Mouse (Mus musculus): ENCODE data around the gene Specc1.

The Specc1 gene

DNA sequence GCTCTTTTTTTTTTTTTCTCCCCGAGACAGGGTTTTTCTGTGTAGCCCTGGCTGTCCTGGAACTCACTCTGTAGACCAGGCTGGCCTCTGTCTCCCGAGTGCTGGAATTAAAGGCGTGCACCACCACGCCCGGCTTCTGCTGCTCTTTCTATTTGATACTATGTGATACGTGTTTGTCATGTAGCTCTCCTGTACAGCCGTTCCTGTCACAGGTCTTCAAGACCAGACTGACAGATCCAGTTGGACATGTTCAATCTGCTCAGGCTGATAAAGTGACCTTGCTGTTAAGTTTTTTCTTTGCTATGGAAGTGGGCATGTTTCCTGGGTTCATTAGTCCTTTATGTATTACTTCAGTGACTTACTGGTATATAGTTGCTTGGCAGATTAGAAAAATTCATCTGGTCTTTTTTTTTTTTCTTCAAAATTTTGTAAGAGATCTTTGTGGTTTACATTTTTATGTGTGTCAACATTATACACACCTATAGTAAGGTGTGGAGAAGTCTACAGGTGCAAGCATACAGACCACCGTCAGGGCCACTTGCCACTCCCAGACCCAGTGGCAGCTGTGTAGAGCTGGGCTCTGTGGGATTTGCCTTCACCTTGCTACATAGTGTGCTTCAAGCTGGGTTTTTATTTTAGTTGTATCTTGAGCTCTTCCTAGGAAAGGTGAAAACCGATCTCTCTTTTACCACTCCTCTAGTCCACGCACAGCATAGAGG is 221.0 kb downstream of the Specc1 start:
- 93% methylated on average over 10 of the region's 10 CpGs for WGBS

DNA sequence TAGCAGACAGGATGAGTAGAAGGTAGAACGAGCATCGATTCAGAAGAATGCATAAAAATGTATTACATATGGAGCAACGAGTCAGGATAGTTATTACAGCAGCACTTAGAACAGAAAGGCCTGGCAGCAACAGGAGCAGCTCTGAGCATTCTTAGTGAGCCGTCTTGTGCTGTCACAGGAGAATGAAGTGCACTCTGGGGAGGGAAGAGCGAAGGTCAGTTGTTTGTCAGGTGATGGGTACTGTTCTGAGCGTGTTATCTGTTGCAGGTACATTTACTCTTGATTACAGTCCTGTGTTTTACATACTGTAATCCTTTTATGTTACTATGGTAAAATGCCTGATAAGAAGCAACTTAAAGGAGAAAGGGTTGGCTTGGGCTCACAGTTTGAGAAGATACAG is 224.2 kb downstream of the Specc1 start:
- 95% methylated on average over 6 of the region's 6 CpGs for WGBS

DNA sequence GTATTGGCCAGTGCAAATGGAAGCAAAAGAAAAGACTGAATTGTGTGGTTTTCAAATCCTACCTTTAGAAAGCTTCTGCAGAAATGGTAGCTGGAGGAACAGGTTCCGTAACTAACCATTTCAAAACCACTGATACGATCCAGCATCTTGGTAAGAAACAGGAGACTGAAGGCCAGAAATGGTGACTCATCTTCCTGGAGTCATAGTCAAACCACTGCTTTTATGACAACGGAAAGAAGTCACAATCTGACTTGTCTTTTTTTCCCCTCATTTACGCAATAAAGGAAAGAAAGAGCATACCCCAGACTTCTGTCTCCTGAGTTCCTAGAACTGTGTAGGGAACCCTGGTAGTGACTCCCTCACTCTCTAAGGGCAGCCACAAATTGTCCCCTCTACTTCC is 228.3 kb downstream of the Specc1 start:
- WGBS: 67% methylated on average over 4 of the region's 4 CpGs

DNA sequence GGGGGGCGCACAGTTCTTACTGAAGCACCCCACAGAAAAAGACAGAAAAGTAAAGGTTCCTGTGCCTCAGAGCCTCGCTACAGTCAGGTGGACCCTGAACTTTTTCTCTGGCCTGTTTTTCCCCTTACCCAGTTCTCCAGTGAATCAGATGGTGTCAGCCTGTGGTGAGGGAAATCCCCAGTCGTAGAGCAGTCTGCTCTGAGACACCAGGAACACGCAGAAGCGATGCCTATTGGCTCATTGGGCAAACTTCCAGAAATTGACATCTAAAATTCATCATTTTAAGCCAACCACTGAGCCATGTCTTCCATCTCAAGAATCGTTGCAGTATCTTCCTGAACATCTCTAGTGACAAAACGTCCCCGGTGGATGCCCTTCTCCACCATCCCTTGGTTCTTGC is 230.5 kb downstream of the Specc1 start:
- 86% methylated on average over 8 of the region's 8 CpGs for WGBS

DNA sequence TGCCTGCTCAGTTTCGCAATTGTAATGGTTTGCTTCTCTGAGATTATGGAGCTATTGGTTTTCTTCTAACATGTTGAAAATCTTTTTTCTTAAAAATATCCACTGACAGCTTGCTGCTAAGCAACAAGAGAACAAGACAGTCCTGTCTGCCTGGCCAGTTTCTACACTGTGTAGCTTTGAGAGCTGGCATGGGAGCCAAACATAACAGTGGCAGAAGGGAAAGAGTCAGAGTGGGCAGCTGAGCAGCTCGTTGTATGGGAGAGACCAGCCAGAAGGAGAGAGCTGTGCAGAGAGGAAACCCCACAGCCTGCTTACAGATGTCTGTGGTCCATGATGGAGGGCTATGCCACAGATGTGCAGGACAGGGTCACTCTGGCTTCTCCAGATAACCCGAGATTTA is 235.5 kb downstream of the Specc1 start:
- 36% methylated on average over 3 of the region's 3 CpGs for WGBS

DNA sequence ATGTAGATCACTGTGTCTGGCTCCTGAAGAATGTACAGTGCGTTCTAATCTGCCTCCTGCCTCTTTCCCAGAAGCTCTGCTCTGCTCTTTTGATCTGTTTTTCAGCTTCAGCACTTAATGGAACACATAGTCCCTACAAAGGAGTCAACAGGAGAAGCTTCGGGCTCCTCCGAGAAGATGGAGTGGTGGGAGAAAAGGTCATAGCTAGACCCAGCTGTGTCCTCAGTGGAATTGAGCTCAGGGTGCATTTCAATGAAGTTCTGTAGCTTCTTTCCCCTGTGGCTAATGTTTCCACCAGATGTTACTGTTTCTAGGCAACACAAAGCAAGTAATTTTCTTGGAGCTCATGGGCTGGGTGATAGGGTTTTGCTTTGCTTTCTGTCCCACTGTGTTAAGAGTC is 236.6 kb downstream of the Specc1 start:
- WGBS: 78% methylated on average over 3 of the region's 3 CpGs

DNA sequence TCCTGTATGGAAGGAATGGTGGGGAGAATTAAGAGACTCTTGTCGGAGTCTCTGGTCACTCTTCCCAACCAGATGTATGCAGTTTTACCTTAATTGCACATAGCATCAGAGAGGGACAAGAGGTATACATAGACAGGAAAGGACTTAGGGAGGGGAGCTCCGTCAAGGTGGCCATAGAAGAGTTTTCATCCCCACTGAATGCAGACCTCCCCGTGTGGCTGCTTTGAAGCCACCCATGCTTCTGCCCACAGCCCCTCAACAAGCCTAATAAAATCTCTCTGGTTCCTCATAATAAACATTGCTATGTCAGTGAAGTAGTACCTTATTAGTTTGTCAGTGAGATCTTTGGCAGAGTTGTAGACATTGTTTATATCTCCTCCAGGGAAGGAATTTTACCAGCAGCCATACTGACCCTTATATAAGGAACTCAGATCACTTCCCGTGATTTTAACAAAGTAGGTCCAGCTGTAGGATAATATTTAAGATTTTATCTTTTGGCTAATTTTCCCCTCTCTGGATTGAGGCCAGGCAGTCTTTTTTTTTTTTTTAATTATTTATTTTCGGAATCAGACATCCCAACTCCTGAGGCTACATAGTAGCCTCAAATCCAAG is 244.4 kb downstream of the Specc1 start:
- WGBS: 80% methylated on average over 5 of the region's 5 CpGs

DNA sequence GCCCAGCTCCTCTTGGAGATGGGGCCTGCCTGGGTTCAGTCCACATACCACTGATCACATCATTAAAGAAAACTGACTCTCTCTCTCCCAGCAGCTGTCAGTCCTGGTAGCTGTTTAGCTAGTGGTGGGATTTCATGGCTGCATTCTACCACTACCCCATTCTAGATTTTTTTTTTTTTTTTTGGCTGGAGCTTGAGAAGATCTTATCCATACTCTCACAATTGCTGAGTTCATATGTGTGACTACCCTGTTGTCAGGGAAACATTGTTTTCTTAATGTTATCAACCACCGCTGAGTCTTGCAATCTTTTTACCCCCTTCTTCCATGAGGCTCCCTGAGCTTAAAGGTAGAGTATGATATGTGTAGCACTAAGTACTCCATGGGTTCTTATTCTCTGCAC is 246.1 kb downstream of the Specc1 start:
- 86% methylated on average over 1 of the region's 1 CpGs for WGBS

DNA sequence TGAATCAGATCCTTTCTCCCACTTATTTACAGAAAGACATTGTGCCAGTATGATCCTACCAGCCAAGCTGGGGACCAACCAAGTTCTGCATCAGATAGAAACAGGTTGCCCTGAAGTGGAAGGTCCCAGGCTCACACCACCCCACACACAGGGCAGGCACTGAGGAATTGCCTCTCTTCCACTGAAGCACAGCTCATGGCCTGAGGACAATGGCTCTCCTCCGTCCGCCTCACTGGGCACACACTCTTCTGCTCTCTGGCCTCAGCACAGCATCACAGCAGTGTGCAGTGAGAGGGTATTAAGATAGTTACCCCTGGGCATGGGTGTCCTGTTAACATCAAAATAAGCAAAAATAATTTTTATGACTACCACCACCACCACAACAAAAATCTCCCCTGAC is 252.5 kb downstream of the Specc1 start:
- WGBS: 73% methylated on average over 2 of the region's 2 CpGs

DNA sequence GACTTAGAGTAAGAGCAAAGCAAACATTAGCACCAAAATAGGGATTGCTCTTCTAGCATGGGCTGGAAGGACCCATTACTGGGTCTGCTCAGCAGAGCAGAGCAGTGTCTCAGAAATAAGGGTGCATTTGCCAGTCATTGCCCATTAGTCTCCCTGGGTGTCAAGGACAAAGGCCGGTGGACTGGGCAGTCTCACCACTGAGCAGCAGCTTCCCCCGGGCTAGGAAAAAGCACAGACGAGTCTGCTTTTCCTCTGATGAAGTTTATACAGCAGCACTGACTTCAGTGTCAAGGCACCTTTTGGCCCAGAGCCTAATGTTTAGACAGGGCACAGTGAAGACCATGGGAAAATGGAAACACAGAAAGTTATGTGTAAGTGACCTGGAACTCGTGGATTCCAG is 253.3 kb downstream of the Specc1 start:
- WGBS: 61% methylated on average over 4 of the region's 4 CpGs

DNA sequence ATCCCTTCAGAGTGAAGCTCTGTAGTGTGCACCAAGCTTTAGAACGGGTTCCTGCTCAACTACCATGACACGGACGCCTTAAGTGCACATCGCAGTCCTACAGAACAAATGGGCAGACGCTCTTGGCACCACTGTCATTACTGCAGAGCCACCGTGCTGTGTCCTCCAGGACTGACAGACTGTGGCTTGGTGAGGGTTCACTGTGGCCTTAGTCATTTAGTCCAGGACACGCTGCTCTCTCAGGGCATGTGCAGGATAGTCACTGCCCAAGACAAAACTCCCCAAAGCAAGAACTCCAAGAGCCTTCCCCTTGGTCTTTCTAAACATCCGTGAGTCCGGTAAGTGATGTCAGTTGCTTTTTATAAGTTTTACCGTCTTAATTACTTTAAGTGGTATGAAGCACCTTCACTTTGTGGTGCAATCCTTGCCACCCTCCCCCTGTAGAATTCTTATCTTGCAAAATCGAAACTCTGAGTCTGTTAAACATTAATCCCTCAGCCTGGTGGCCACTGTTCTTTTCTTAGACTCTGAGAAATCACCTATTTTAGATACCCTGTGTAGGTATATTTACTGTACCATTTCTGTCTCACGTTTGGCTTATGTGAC is 256.9 kb downstream of the Specc1 start:
- WGBS: 92% methylated on average over 12 of the region's 12 CpGs

DNA sequence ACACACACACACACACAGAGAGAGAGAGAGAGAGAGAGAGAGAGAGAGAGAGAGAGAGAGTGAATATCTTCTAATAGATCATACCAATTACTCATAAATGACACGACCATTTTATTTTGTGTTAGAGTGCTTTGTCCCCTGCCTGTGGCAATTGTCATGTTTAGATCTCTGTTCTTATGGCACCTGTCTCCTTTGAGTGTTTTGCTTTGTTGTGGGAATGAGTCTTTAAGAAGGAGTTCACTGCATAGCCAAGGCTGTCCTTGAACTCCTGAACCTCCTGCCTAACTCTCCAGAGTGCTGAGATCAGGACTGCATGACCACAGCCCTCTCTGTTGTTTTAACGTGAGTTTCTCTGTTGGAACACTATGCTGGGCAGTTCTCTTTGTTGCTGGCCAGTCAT is 258.5 kb downstream of the Specc1 start:
- 73% methylated on average over 2 of the region's 2 CpGs for WGBS

DNA sequence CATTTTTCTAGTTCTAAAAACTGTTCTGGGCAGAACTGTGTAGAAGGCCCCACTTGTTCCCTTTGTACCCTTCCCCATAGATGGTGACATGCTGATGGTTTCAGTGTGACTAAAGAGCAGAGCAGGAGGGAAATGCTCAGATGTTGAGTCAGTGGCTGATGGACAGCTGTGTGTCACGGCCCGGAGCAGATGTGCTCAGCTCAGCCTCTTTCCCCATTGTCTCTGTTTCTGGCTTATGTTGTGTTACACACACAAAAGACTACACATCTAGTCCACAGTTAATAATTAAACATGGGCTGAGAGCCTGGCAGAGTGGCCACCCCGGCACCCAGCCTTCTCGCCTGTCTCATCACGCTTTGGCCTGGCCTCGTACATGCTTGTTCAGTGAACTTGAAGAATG is 261.2 kb downstream of the Specc1 start:
- WGBS: 80% methylated on average over 6 of the region's 6 CpGs

DNA sequence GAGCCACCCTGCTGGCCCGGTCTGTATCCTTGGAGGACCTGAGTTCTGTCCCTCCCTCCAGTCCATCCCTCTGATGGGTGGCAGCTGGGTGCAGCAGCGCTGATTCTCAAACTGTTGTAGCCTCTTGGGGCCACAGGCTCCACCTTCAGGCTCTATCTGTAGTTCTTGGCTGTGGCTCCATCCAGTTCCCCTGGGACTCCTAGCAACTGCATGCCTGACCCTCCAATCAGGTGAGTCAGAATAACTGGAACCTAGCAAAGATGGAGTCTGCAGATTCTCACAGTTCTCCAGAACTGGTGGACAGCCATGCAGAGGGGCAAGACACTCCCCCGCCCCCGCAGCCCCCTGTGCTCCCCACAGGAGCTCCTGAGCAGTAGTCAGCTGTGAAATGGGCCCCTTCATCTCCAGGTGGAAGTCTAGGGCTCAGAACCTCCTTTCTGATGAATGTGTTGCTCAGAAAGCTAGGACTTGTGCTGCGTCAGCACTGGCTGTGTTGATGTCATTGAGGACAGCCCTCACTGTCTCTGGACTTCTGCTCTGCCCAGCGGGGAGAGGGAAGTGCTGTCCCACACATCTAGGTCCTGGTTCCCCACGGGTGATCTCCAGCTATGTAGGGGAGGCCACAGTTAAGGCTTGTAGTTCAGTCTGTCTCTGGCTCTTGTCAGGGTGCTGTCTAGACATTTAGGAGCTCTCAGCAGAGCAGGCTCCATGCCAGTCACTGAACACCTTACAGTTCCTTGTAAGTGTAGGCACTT is 264.4 kb downstream of the Specc1 start:
- WGBS: 87% methylated on average over 7 of the region's 7 CpGs

DNA sequence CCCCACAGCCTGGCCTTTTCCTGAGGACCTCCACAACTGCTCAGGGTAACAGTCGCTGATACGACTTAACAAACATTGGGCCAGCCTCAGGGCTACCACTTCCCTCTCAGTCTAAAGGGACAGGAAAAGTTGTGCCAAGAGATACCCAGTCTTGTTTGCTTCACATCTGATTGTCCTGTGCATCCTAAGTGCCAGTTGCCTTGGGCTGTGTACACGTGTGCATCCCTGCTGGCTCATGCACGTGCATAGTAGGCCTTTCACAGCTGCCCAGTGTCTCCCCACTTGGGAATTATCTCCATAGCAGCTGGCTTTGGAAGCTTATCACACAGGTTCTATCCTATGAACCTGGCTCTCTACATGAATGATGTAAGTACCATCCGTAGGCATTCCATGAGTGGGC is 266.9 kb downstream of the Specc1 start:
- WGBS: 89% methylated on average over 5 of the region's 5 CpGs

DNA sequence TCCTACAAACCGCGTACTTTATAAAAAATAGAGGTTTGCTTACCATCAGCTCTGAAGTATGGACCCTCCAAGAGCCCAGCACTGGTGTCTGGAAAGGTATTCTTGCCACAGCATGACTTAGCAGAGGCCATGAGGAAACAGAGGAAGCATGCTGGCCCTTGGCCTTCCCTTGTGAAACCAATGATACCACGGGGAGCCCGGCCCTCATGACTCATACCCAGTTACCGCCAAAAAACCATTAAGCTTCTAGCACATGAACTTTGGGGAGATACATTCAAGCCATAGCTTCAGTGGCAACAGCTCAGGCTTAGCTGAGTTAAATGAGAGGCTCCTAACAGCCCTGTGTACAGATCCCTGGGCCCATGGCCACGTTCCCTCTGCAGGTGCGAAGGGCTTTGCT is 267.4 kb downstream of the Specc1 start:
- 89% methylated on average over 7 of the region's 7 CpGs for WGBS

DNA sequence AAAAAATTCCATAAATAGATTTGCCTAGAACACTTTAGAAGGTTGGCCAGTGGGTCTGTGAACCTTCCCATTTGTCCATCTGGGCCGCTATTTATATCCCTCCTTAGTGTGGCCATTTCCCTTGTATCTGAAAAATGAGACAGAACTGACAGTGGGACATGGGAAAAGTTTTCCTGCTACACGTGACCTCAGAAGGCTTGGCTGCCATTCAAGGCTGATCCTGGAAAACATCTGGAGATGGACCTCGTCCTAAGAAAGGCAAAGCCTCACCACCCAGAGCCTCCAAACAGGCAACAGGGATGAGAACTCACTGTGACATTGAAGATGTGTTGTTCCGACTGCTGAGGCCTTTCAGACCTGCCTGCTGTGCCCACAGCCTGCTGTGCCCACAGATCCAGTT is 268.2 kb downstream of the Specc1 start:
- 74% methylated on average over 4 of the region's 4 CpGs for WGBS

DNA sequence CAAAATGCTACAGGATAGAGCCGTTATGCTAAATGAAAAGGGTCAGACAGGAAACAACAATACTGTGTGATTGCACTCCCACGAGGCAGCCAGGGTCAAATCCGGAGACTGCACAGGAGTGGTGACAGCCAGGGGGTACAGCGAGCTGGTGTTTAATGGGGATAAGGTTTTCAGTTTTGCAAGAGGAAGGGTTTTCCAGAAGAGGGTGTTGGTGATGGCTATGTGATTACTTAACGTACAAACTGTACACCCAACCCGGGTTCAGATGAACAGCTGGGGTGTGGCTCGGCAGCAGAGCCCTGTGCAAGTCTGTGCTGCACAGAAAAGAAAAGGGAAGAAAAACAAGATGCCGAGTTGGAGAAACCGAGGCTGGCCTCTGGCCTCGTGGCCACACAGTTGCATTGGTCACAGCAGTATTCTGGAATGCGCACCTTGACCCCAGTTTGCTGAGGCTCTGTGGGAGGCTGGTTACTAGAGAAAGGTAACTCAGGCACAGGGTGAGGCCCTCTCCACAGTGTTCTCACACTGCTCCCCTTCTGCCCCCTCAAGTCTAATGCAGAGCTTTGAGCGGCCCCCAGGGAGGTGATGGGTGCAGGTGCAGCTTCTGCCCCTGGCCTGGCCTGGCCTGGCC is 284.2 kb downstream of the Specc1 start:
- WGBS: 85% methylated on average over 12 of the region's 12 CpGs

DNA sequence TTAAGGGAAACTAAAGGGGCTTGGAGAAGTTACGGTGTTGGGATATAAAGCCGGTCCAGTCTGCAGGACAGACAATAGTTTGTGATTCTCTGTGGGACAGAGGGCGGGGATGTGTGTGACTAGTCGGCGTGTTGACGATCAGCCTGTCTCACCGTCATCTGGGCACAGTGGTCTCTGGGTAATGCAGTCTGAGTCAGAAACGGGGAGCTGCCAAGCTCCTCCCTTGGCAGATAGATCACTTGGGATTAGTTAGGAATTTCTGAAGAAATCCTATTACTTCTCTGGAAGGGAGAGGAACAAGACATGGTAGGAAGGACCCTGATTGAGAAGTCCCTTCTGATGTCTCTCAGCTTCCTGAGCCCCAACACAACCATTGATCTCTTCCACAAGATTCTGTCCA is 287.3 kb downstream of the Specc1 start:
- 78% methylated on average over 8 of the region's 8 CpGs for WGBS

DNA sequence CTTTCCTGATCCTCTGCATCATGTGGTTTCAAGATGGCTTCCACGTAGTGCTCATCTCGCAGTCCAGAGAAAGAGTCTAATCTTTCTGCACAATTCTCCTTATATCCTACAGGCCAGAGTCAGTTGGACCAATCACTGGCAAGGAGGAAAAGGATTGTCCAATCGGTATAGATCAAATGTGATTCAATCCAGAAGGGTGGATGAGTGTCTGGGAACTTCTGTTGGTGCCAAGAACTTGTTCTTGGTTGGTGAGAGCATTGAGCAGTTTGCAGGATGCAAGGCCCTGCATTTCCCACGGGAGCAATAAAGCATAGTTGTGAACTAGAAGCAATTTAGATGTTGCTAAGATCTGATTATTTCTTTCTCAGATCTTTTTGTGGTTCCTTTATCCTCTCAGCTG is 287.9 kb downstream of the Specc1 start:
- WGBS: 88% methylated on average over 4 of the region's 4 CpGs

DNA sequence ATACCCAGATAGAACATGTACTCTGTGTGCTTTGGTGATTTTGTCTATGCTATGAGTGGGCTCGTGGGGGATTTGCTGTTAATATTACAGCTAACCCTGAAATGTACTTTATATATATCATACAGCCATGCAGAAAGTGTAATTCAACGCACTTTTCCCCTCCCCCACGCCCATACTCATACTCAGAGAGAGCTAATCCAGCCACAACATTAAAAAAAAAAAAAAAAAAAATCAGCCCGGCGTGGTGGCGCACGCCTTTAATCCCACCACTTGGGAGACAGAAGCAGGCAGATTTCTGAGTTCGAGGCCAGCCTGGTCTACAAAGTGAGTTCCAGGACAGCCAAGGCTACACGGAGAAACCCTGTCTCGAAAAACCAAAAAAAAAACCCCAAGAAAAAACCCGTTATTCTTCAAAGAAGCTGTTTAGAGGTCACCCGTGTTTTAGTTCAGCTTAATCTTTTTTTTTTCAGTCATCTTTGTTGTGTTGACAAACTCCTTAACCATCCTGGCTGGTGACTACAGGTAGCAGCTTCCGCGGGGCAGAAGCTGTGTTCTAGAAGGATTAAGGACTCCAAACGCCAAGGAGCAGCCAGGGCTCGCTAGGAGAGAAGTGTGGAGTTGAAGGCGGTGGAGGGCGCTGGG is 291.3 kb downstream of the Specc1 start:
- 37% methylated on average over 18 of the region's 18 CpGs for WGBS

Measured in cerebral cortex, adult 2 months (tissue).